Mouse (Mus musculus) cortical plate, adult 2 months (tissue): ENCODE results near the gene Ndufaf2.

Experiments
- CTCF ChIP-seq: fragments of 200-500 bp; IDR thresholded peaks from 2 replicates; pipeline ENCODE4 v1.5.1; 2011; ENCODE audit warnings: mild to moderate bottlenecking, control low read depth, low read length; ENCODE audit not compliant: insufficient read depth; ENCODE audit errors: extremely low read depth
- POLR2A ChIP-seq: fragments of 200-500 bp; IDR thresholded peaks from 2 replicates; pipeline ENCODE4 v1.6.1; 2011; ENCODE audit warnings: mild to moderate bottlenecking, low read length, control low read depth; ENCODE audit not compliant: insufficient read depth; ENCODE audit errors: extremely low read depth

GRCm38 (mm10) chr13:107992573-107992972 is 165.8 kb downstream of the Ndufaf2 start:
- TF ChIP-seq CTCF (no peak), POLR2A (no peak)
